Mouse (Mus musculus) stomach, postnatal 0 days (tissue): Measurements from ENCODE around the gene Grn.

Experiments used
- CTCF ChIP-seq: IDR thresholded peaks from 2 replicates; pipeline ENCODE4 v1.5.1; 2016; ENCODE audit warnings: antibody characterized with exemption, low read depth, mild to moderate bottlenecking, moderate library complexity
- EP300 ChIP-seq: optimal IDR thresholded peaks from 2 replicates; pipeline ENCODE3; 2016; ENCODE audit warnings: antibody characterized with exemption

- TF ChIP-seq CTCF (no peak), EP300 (no peak)
Observed at GRCm38 (mm10) chr11:102406900-102407833, 22.9 kb upstream of the Grn start.
